Mouse (Mus musculus) T-cell, adult 2 months (primary cell): Measurements from ENCODE around the gene Gm10057.
"Not testable (repeated sequence)": the region's sequence is repeated elsewhere in the genome, so short reads cannot be mapped to it uniquely, and the experiment has no call there.

Experiments used
- DNase-seq: peaks from one replicate; pipeline ENCODE4 v3.0.0; 2022; ENCODE audit warnings: low spot score

Gene Gm10057

GRCm38 (mm10) chrX:154054939-154055338 is at the start of gene Gm10057:
Gene Gm10057, minus strand, starts transcription at chrX:154055039.
- DNase-seq, result not testable (repeated sequence)

GRCm38 (mm10) chrX:154033727-154034126 is 21.1 kb downstream of the Gm10057 start, which contains the start of gene 4921511M17Rik:
Gene 4921511M17Rik, minus strand, starts transcription at chrX:154033827.
- not testable (repeated sequence) for DNase-seq

GRCm38 (mm10) chrX:154012540-154012939 is 42.3 kb downstream of the Gm10057 start, which contains the start of gene Samt1:
Gene Samt1, minus strand, starts transcription at chrX:154012640.
- DNase-seq, result not testable (repeated sequence)
